Mouse (Mus musculus) liver, adult 2 months (tissue): Measurements from ENCODE around the gene Phf6. TPM values are rescaled to one million over a fixed set of nuclear protein-coding genes. Genes with fewer than 3 reads are reported as not detected.

Experiments
- DNase-seq: peaks from one replicate; pipeline ENCODE4 v3.0.0-alpha.2; 2011; ENCODE audit warnings: low read depth, low spot score; ENCODE audit errors: extremely low read depth
- H3K27ac ChIP-seq: fragments of 200-500 bp; replicated peaks from 2 replicates; pipeline ENCODE4 v1.5.1; 2012; ENCODE audit warnings: low read depth, mild to moderate bottlenecking, control low read depth, inconsistent platforms, low read length; ENCODE audit not compliant: insufficient read depth
- H3K27me3 ChIP-seq: fragments of 200-500 bp; 2 replicates; pipeline ENCODE4 v1.6.1; 2012; ENCODE audit warnings: mild to moderate bottlenecking, moderate library complexity, low read length, inconsistent platforms; ENCODE audit not compliant: control insufficient read depth, insufficient read depth
- H3K36me3 ChIP-seq: fragments of 200-500 bp; 2 replicates; pipeline ENCODE4 v1.6.1; 2012; ENCODE audit warnings: low read length, inconsistent platforms; ENCODE audit not compliant: control insufficient read depth, insufficient read depth
- H3K4me1 ChIP-seq: fragments of 200-500 bp; 2 replicates; pipeline ENCODE4 v1.6.1; 2011; ENCODE audit warnings: low read length; ENCODE audit not compliant: control insufficient read depth, insufficient read depth
- H3K4me3 ChIP-seq: fragments of 200-500 bp; 2 replicates; pipeline ENCODE4 v1.5.1; 2011; ENCODE audit warnings: low read depth, mild to moderate bottlenecking, control low read depth, low read length, moderate library complexity; ENCODE audit not compliant: insufficient read depth
- H3K79me2 ChIP-seq: fragments of 200-500 bp; 2 replicates; pipeline ENCODE4 v1.6.1; 2012; ENCODE audit warnings: inconsistent platforms, mild to moderate bottlenecking, low read length, moderate library complexity; ENCODE audit not compliant: control insufficient read depth, insufficient read depth
- H3K9ac ChIP-seq: fragments of 200-500 bp; 2 replicates; pipeline ENCODE4 v1.6.1; 2012; ENCODE audit warnings: low read depth, mild to moderate bottlenecking, control low read depth, inconsistent platforms, low read length
- CTCF ChIP-seq: fragments of 200-500 bp; IDR thresholded peaks from 2 replicates; pipeline ENCODE4 v1.5.1; 2011; ENCODE audit warnings: low read depth, low read length, control low read depth
- POLR2A ChIP-seq: fragments of 200-500 bp; IDR thresholded peaks from 2 replicates; pipeline ENCODE4 v1.6.1; 2011; ENCODE audit warnings: low read length, control low read depth; ENCODE audit not compliant: insufficient read depth; ENCODE audit errors: extremely low read depth
- WGBS: fragments of 180-500 bp; shearing (Covaris S2); methylation state at CpG from one replicate; pipeline ENCODE4 v1.1.7; 2018; 5-methylcytosine and 5-hydroxymethylcytosine counted together
- polyA plus RNA-seq: library from polyadenylated mRNA; depleted of rRNA; stranded (reverse); fragments of >200 nt; gene quantifications from 2 replicates; pipeline ENCODE4 v1.2.3, GENCODE M21; 2012
- total RNA-seq: library from RNA; depleted of rRNA; stranded (reverse); fragments of >200 nt; gene quantifications from 2 replicates; pipeline ENCODE4 v1.2.3, GENCODE M21; 2014

The Phf6 gene
- total and polyA plus RNA-seq, 2 experiments = 0.80 to 5.7 TPM

DNA sequence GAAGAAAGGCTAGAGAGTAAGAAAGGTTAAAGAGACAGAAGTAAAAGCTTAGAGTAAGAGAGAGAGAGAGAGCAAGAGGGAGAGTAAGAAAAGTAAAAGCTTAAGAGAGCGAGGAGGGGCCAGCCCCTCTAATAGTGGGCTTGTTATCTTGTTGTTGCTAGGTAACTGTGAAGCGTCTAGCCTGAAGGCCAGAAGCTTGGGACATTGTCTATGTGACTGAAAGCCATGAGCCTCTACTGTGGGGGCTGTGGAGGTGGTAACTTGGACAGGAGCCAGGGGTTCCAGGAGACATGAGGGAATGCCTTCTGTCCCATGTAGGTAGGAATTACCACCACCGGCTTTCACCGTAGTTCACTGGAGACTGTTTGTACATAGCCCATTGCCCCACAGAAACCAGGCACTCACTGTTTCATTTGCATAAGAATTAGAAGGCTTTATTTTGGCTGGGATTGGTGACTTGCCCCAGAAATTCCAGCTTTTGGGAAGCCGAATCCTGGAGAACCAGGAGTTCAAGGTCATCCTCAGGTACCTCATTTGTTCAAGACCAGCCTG lies 49.6 kb downstream of the Phf6 start:
- no peaks in the 10 kb centered on the region for H3K79me2 ChIP-seq
- 89% methylated on average over 5 of the region's 5 CpGs for WGBS
- H3K4me3 ChIP-seq = no peak overlapping the region
- H3K27me3 ChIP-seq = no peaks in the 10 kb centered on the region
- H3K4me1 ChIP-seq = no peaks in the 10 kb centered on the region
- no peak for DNase-seq
- no peak overlapping the region for H3K9ac ChIP-seq
- no peak overlapping the region for H3K27ac ChIP-seq
- TF ChIP-seq POLR2A (no peak), CTCF (no peak)
- no peaks in the 10 kb centered on the region for H3K36me3 ChIP-seq

GRCm38 (mm10) chrX:52965149-52965548 lies 53.1 kb downstream of the Phf6 start:
- Histone ChIP-seq H3K27me3 (no peaks in the 10 kb centered on the region), H3K36me3 (no peaks in the 10 kb centered on the region), H3K4me1 (no peaks in the 10 kb centered on the region), H3K79me2 (no peaks in the 10 kb centered on the region), H3K4me3 (no peak overlapping the region), H3K9ac (no peak overlapping the region), H3K27ac (no peak overlapping the region)
- TF ChIP-seq CTCF (no peak), POLR2A (no peak)
- DNase-seq = no peak
- WGBS = 92% methylated on average over 2 of the region's 2 CpGs

DNA sequence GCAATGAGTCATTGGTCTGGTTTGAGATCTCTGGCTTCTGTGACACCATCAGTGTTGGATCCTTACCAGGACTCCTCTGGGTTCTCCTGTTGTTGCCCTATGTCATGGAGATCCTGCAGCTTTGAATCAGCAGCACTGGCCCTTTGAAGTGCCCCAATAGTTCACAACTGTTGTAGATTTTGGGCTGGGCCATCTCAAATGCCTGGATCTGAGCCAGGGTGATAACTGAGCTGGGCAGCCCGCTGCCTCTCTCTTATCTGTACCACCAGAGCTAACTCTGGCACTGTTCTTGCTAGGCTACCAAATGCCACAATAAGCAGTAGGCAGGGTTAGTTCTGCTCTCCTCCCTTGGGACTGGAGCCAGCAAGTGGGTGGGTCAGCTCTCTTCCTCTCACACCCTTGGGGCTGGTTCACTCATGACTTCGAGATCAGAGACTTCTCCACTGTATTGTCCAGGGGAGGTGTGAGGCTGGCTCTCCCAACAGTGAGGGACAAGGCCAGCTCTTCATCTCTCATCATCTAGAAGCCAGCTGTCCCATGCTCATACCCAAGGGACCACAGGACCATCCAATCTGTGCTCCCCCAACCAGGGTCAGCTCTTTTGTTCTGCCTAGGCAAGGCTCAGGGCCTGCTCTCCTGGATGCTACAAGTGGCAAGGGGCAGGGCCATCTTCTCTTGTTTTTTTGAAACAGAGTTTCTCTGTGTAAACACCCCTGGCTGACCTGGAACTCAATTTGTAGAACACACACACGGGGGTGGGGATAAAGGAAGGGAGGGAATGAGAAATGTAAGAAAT lies 59.3 kb downstream of the Phf6 start:
- Histone ChIP-seq H3K36me3 (no peaks in the 10 kb centered on the region), H3K27me3 (no peaks in the 10 kb centered on the region), H3K9ac (no peak overlapping the region), H3K4me3 (no peak overlapping the region), H3K79me2 (no peaks in the 10 kb centered on the region), H3K4me1 (no peaks in the 10 kb centered on the region), H3K27ac (no peak overlapping the region)
- TF ChIP-seq CTCF (no peak), POLR2A (no peak)
- no peak for DNase-seq
- WGBS = 53% methylated on average over 3 of the region's 3 CpGs

GRCm38 (mm10) chrX:52972129-52972528 lies 60.1 kb downstream of the Phf6 start:
- DNase-seq = no peak
- Histone ChIP-seq H3K79me2 (no peaks in the 10 kb centered on the region), H3K9ac (no peak overlapping the region), H3K4me3 (no peak overlapping the region), H3K27me3 (no peaks in the 10 kb centered on the region), H3K36me3 (no peaks in the 10 kb centered on the region), H3K4me1 (no peaks in the 10 kb centered on the region), H3K27ac (no peak overlapping the region)
- WGBS = 100% methylated on average over 1 of the region's 1 CpGs
- TF ChIP-seq CTCF (no peak), POLR2A (no peak)

DNA sequence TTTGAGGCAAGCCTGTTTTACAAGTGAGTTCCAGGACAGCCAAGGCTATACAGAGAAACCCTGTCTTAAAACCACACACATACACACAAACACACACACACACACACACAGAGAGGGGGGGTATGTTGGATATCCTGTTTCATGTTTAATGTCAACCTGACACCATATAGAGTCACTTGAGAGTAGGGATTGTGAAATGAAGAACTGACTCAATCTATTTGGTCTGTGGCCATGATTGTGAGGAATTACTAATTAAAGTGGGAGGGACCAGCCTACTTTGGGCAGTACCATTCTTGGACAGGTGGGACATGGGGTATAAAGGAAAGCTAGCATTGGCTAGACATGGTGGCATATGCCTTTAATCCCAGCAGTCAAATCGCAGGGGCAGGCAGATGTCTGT lies 60.6 kb downstream of the Phf6 start:
- DNase-seq = no peak
- Histone ChIP-seq H3K27ac (no peak overlapping the region), H3K4me3 (no peak overlapping the region), H3K4me1 (no peaks in the 10 kb centered on the region), H3K36me3 (no peaks in the 10 kb centered on the region), H3K9ac (no peak overlapping the region), H3K27me3 (no peaks in the 10 kb centered on the region), H3K79me2 (no peaks in the 10 kb centered on the region)
- TF ChIP-seq CTCF = no peak
- TF ChIP-seq POLR2A = no peak
- WGBS = 100% methylated on average over 1 of the region's 1 CpGs

DNA sequence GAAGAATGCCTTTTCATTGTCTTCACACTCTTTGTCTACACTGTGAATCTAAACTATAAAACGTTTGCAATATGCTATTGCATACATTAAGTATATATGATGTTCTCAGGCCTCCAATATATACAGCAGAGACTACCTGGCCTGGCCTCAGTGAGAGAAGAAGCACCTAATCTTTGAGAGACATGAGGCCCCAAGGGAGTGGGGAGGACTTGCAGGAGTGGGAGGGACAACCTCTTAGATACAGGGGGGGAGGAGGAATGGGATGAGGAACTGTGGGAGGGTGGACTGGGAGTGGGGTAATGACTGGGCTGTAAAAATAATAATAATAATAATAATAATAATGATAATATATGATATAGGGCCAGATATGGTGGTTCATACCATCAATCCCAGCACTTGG lies 66.5 kb downstream of the Phf6 start:
- H3K79me2 ChIP-seq = no peaks in the 10 kb centered on the region
- no peaks in the 10 kb centered on the region for H3K4me1 ChIP-seq
- 50% methylated on average over 1 of the region's 1 CpGs for WGBS
- no peak overlapping the region for H3K27ac ChIP-seq
- H3K36me3 ChIP-seq = no peaks in the 10 kb centered on the region
- no peak overlapping the region for H3K4me3 ChIP-seq
- TF ChIP-seq POLR2A (no peak), CTCF (no peak)
- no peak overlapping the region for H3K9ac ChIP-seq
- no peak for DNase-seq
- H3K27me3 ChIP-seq = no peaks in the 10 kb centered on the region
